Mouse (Mus musculus) midbrain, embryonic 14.5 days (tissue): Measurements from ENCODE around the gene Macf1. TPM values are rescaled to one million over a fixed set of nuclear protein-coding genes. Genes with fewer than 3 reads are reported as not detected.

Experiments
- ATAC-seq: fragments of 200-750 bp; cut with Nextera tagmentation; 2 replicates; pipeline ENCODE4 v1.8.0; 2017; ENCODE audit warnings: moderate number of reproducible peaks, moderate library complexity; ENCODE audit not compliant: low FRiP score, low TSS enrichment
- DNase-seq: peaks from one replicate; pipeline ENCODE4 v3.0.0-alpha.2; 2015
- H3K27ac ChIP-seq: fragments of 300-500 bp; sonication (generic); replicated peaks from 2 replicates; pipeline ENCODE4 v1.5.1; 2014; ENCODE audit warnings: mild to moderate bottlenecking, low read depth, low read length, moderate library complexity
- H3K27me3 ChIP-seq: fragments of 300-500 bp; sonication (generic); 2 replicates; pipeline ENCODE4 v1.6.1; 2014; ENCODE audit warnings: low read length, control low read depth, mixed read lengths; ENCODE audit not compliant: control insufficient read depth, insufficient read depth
- H3K36me3 ChIP-seq: fragments of 300-500 bp; sonication (generic); 2 replicates; pipeline ENCODE4 v1.6.1; 2014; ENCODE audit warnings: low read length, control low read depth; ENCODE audit not compliant: control insufficient read depth, insufficient read depth
- H3K4me1 ChIP-seq: fragments of 300-500 bp; sonication (generic); 2 replicates; pipeline ENCODE4 v1.6.1; 2014; ENCODE audit warnings: mild to moderate bottlenecking, antibody characterized with exemption, low read length, control low read depth; ENCODE audit not compliant: control insufficient read depth, insufficient read depth
- H3K4me2 ChIP-seq: fragments of 300-500 bp; sonication (generic); 2 replicates; pipeline ENCODE4 v1.6.1; 2014; ENCODE audit warnings: mild to moderate bottlenecking, low read length, moderate library complexity
- H3K4me3 ChIP-seq: fragments of 300-500 bp; sonication (generic); replicated peaks from 2 replicates; pipeline ENCODE4 v1.5.1; 2014; ENCODE audit warnings: low read depth, low read length
- H3K9ac ChIP-seq: fragments of 300-500 bp; sonication (generic); replicated peaks from 2 replicates; pipeline ENCODE4 v1.6.1; 2014; ENCODE audit warnings: mild to moderate bottlenecking, low read length, moderate library complexity
- H3K9me3 ChIP-seq: fragments of 300-500 bp; sonication (generic); 2 replicates; pipeline ENCODE4 v1.6.1; 2016; ENCODE audit warnings: low read length, control low read depth, mixed read lengths; ENCODE audit not compliant: control insufficient read depth
- WGBS: fragments of 180-500 bp; shearing (Covaris S2); extraction: QIAGEN DNeasy Blood & Tissue Kit; methylation state at CpG from one replicate; pipeline ENCODE4 v1.1.7; 2014; 5-methylcytosine and 5-hydroxymethylcytosine counted together
- polyA plus RNA-seq: library from polyadenylated mRNA; unstranded; fragments of >200 nt; fragmentation: Nextera tagmentation; extraction: Ambion mirVana; gene quantifications from 2 replicates; pipeline ENCODE4 v1.2.1, GENCODE M21; 2014

Gene Macf1
- polyA plus RNA-seq, 1 experiment from 2014 or later: 140 TPM

GRCm38 (mm10) chr4:123411006-123411731 is 273.0 kb downstream of the Macf1 start:
- ATAC-seq: peak; percentile 46; the same call in 1 of the 2 replicates
- no peak for DNase-seq
- peaks cover 8% of the 10 kb centered on the region; the same call in 1 of the 2 replicates for H3K36me3 ChIP-seq
- H3K4me3 ChIP-seq: peak overlapping the region; percentile 75
- H3K9ac ChIP-seq: peak overlapping the region; percentile 77
- no peaks in the 10 kb centered on the region for H3K9me3 ChIP-seq
- H3K4me1 ChIP-seq: peaks cover 53% of the 10 kb centered on the region
- 2% methylated on average over 36 of the region's 36 CpGs for WGBS
- H3K4me2 ChIP-seq: peak overlapping the region; percentile 84
- peak overlapping the region; percentile 93 for H3K27ac ChIP-seq
- no peaks in the 10 kb centered on the region for H3K27me3 ChIP-seq

DNA sequence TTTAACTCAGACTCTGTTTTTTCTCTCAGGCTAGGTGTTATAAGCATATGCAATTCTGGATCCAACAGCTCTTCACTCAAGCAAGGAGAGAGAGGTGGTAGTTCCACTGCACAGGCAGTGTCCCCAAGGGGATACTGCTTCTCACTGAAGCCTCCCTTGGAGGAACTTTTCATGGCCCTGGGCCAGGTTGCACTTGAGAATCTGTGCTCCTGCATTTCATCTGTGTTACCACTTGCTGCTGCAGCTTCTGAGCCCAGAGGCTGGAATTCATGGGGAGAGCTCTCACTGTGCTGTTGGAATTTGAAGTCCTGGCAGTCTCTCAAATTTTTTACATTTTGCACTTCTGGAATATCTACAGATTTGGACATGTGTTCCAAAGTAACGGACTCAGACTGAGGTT is 274.4 kb downstream of the Macf1 start:
- no peaks in the 10 kb centered on the region for H3K27me3 ChIP-seq
- no peak for ATAC-seq
- no peak overlapping the region for H3K9ac ChIP-seq
- peaks cover 8% of the 10 kb centered on the region; the same call in 1 of the 2 replicates for H3K36me3 ChIP-seq
- peak; percentile 31 for DNase-seq
- peak overlapping the region; percentile 84; the same call in 1 of the 2 replicates for H3K4me2 ChIP-seq
- no peak overlapping the region for H3K4me3 ChIP-seq
- H3K9me3 ChIP-seq: no peaks in the 10 kb centered on the region
- H3K27ac ChIP-seq: no peak overlapping the region
- H3K4me1 ChIP-seq: peaks cover 67% of the 10 kb centered on the region
- WGBS: 93% methylated on average over 1 of the region's 1 CpGs

- no peak overlapping the region for H3K27ac ChIP-seq
- peaks cover 73% of the 10 kb centered on the region for H3K4me1 ChIP-seq
- no peaks in the 10 kb centered on the region for H3K9me3 ChIP-seq
- H3K36me3 ChIP-seq: peaks cover 8% of the 10 kb centered on the region; the same call in 1 of the 2 replicates
- no peaks in the 10 kb centered on the region for H3K27me3 ChIP-seq
- no peak overlapping the region for H3K4me3 ChIP-seq
- ATAC-seq (no peak), DNase-seq (no peak)
- 93% methylated on average over 3 of the region's 3 CpGs for WGBS
- H3K4me2 ChIP-seq: 0 out of 2 replicates have a peak overlapping the region, but pooled peaks have one; percentile 84
- no peak overlapping the region for H3K9ac ChIP-seq
Measured at GRCm38 (mm10) chr4:123409034-123409692, 275.0 kb downstream of the Macf1 start.

- Histone ChIP-seq H3K36me3 (peaks cover 8% of the 10 kb centered on the region; the same call in 1 of the 2 replicates), H3K9ac (no peak overlapping the region), H3K4me2 (peak overlapping the region; percentile 40), H3K4me1 (peaks cover 81% of the 10 kb centered on the region), H3K4me3 (no peak overlapping the region), H3K27ac (no peak overlapping the region), H3K27me3 (no peaks in the 10 kb centered on the region), H3K9me3 (no peaks in the 10 kb centered on the region)
- no peak for ATAC-seq
- DNase-seq: no peak
- WGBS: 77% methylated on average over 6 of the region's 6 CpGs
Measured at GRCm38 (mm10) chr4:123407792-123408191, 276.4 kb downstream of the Macf1 start.

DNA sequence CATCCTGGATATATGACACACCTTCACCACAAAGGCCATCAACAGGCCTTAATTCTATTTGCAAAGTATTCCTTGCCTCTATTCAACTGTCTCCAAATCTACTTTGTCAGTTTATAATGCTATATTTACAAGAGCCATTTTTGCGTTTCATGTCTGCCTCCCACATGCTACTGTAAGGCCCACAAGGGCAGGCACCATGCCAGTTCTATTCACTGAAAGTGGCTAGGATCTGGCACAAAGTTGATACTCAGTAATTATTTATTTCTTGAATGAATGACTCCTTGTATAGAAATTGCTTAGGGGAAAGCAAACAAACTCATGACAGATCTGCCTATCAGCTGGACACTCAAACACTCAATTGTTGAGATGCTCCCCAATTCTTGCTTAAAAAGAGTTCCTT is 280.1 kb downstream of the Macf1 start:
- Histone ChIP-seq H3K9ac (no peak overlapping the region), H3K36me3 (peaks cover 29% of the 10 kb centered on the region), H3K27me3 (no peaks in the 10 kb centered on the region), H3K4me1 (peaks cover 62% of the 10 kb centered on the region), H3K4me2 (no peak overlapping the region), H3K27ac (no peak overlapping the region), H3K4me3 (no peak overlapping the region), H3K9me3 (no peaks in the 10 kb centered on the region)
- 71% methylated on average over 1 of the region's 1 CpGs for WGBS
- DNase-seq: peak; percentile 51
- no peak for ATAC-seq

GRCm38 (mm10) chr4:123402244-123402643 is 281.9 kb downstream of the Macf1 start:
- no peak for DNase-seq
- 78% methylated on average over 1 of the region's 1 CpGs for WGBS

GRCm38 (mm10) chr4:123401265-123401664 is 282.9 kb downstream of the Macf1 start:
- DNase-seq (no peak), ATAC-seq (no peak)
- Histone ChIP-seq H3K9me3 (no peaks in the 10 kb centered on the region), H3K4me2 (no peak overlapping the region), H3K27me3 (no peaks in the 10 kb centered on the region), H3K4me3 (no peak overlapping the region), H3K4me1 (peaks cover 35% of the 10 kb centered on the region), H3K27ac (no peak overlapping the region), H3K36me3 (peaks cover 50% of the 10 kb centered on the region), H3K9ac (no peak overlapping the region)
- WGBS: 71% methylated on average over 3 of the region's 3 CpGs

More at GRCm38 (mm10) chr4:123402244-123402643, 281.9 kb downstream of the Macf1 start:
- Histone ChIP-seq H3K9me3 (no peaks in the 10 kb centered on the region), H3K4me2 (no peak overlapping the region), H3K27me3 (no peaks in the 10 kb centered on the region), H3K36me3 (peaks cover 41% of the 10 kb centered on the region), H3K27ac (no peak overlapping the region), H3K4me1 (peaks cover 43% of the 10 kb centered on the region), H3K9ac (no peak overlapping the region), H3K4me3 (no peak overlapping the region)
- no peak for ATAC-seq

GRCm38 (mm10) chr4:123397643-123398434 is 286.3 kb downstream of the Macf1 start:
- Histone ChIP-seq H3K4me3 (no peak overlapping the region), H3K9me3 (no peaks in the 10 kb centered on the region), H3K36me3 (peaks cover 80% of the 10 kb centered on the region), H3K9ac (no peak overlapping the region), H3K27me3 (no peaks in the 10 kb centered on the region), H3K4me2 (no peak overlapping the region), H3K4me1 (peaks cover 6% of the 10 kb centered on the region; the same call in 1 of the 2 replicates), H3K27ac (no peak overlapping the region)
- DNase-seq: no peak
- 95% methylated on average over 5 of the region's 5 CpGs for WGBS
- ATAC-seq: no peak
